Mouse (Mus musculus) left cerebral cortex, postnatal 14 days (tissue): ENCODE measurements around the gene Elovl7. TPM values are rescaled to one million over a fixed set of nuclear protein-coding genes. Genes with fewer than 3 reads are reported as not detected.

Experiments used
- DNase-seq, 2 experiments: peaks; one replicate each; pipeline ENCODE4 v3.0.0; 2021 to 2022; ENCODE audit warnings: low spot score in 2 of 2, mixed read lengths in 1 of 2
- intact Hi-C: fragments of 180-260 bp; cut with DNase I; formaldehyde crosslinking; loops from one replicate; pipeline ENCODE4 v1.15.1; 2025
- long read RNA-seq, 2 experiments: library from polyadenylated mRNA; stranded (forward); transcript quantifications; one replicate each; pipeline ENCODE4 v2.0.0; 2021
- total RNA-seq, 2 experiments: library from RNA; stranded (reverse); gene quantifications; 2 replicates each; pipeline ENCODE4 v1.2.3; 2021

Gene Elovl7
- total RNA-seq, result 10 to 100 TPM in 1 of 2 experiments, 1 to 10 TPM in 1; 7.4 to 10.5 TPM
- long read RNA-seq, experiment 1, full-length matches to known transcripts, result 16 of 18 reads
- long read RNA-seq, experiment 1, partial matches to known transcripts, result 1 of 18 reads
- long read RNA-seq, experiment 1, other reads (novel, unspliced or antisense), result 1 of 18 reads
- long read RNA-seq, experiment 2, full-length matches to known transcripts, result 9 of 10 reads
- long read RNA-seq, experiment 2, partial matches to known transcripts, result 0 of 10 reads
- long read RNA-seq, experiment 2, other reads (novel, unspliced or antisense), result 1 of 10 reads

GRCm38 (mm10) chr13:108214081-108214484, at the start of gene Elovl7:
Gene Elovl7 (plus strand): TSS chr13:108214404.
- intact Hi-C loops, result loop anchor here (5.0 kb wide), 1 partner anchor 113 kb away; no protein-coding TSS in a partner anchor
- DNase-seq, result peak; percentile 51 to 76

- intact Hi-C loops, result no loop called here
These were observed 49.6 kb upstream of the Elovl7 start for GRCm38 (mm10) chr13:108164621-108165020.

DNA sequence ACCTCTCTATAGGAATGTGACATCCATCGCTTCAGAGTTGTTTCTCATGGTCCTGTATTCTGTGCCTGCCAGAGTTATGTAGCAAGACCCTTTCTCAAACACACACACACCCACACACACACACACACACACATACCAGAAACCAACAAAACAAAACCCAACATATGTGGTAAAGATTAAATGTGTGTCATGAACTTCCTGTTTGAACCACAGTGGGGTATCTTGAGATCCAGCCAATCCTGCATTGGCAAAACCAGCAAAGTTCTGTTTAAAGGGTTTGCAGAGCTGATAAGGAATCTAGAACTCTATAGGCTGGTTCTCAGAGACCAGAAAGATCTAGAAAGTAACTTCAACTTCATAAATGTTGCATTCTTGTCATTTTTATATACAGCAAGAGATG, 44.2 kb upstream of the Elovl7 start:
- intact Hi-C loops, result no loop called here
- no peak for DNase-seq

More at GRCm38 (mm10) chr13:108164621-108165020, 49.6 kb upstream of the Elovl7 start:
- DNase-seq, result no peak

GRCm38 (mm10) chr13:108170511-108170910, 43.7 kb upstream of the Elovl7 start:
- intact Hi-C loops, result no loop called here
- DNase-seq, result no peak

DNA sequence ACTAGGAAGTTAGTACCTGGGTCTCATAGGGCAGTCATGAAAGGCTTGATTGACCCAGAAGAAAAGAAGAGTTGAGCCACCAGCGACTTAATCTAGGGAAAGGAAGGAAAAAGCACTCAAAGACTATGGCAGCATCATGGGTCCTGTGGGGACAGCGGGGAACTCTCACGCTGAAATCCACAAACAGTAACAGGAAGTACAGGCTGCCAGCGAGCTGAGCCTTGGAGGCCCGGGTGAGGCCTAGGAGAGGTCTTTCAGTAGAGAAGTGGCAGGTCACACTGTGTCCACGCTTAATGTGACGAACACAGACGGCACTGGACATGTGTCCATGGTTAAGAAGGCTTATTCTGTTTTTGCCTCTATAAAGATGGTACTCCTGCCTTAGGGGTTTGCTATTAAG, 34.6 kb upstream of the Elovl7 start:
- no peak for DNase-seq
- intact Hi-C loops, result no loop called here

DNA sequence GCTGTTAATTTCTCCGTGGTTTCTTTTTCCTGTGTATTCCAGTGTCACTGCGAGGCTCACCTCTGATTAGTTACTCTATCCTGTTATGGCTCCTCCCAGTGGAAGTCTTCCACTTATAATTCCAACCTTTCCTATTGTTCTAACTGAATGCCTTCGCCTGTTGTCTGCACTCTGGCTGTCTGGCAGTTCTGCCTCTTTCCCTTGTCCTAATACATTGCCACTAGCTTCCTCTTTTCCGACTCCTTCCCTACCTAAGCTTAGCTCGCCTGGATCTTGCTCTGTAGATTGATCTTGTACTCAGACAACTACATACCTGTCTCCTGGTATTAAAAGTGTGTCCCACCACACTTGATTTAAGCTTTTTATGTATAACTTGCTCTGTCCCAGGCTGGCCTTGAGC, 33.4 kb upstream of the Elovl7 start:
- intact Hi-C loops, result no loop called here
- DNase-seq, result no peak

DNA sequence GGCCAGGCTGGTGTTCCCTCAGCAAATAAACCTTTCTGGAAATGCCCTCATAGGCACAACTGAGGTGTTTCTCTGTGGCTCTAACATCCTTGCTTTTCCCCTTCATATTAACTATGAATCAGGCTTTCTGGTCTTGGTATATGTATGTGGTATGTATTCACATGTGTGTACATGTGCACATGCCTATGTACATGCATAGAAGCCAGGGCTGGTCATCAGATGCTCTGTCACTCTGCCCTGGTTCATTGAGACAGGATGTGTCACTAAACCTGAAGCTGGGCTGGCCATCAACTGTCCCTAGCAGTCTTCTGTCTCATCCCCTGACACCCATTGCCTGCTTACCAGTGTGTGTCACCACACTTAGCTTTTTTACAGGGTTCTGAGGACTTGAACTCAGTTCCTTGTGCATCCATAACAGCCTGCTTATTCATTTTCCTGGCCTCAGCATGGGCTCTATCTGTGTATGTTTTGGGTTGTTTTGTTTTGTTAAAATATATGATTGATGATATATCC, 29.4 kb upstream of the Elovl7 start:
- intact Hi-C loops, result no loop called here
- DNase-seq, result no peak

- intact Hi-C loops, result no loop called here
These were observed 28.7 kb upstream of the Elovl7 start for GRCm38 (mm10) chr13:108185530-108185929.

GRCm38 (mm10) chr13:108187994-108188393, 26.2 kb upstream of the Elovl7 start:
- intact Hi-C loops, result no loop called here
- DNase-seq, result no peak

More at GRCm38 (mm10) chr13:108185530-108185929, 28.7 kb upstream of the Elovl7 start:
- DNase-seq, result no peak

GRCm38 (mm10) chr13:108191074-108191720, 23.0 kb upstream of the Elovl7 start:
- peak; percentile 67 to 74 for DNase-seq
- intact Hi-C loops, result loop anchor here (5.0 kb wide), 1 partner anchor 136 kb away; no protein-coding TSS in a partner anchor

DNA sequence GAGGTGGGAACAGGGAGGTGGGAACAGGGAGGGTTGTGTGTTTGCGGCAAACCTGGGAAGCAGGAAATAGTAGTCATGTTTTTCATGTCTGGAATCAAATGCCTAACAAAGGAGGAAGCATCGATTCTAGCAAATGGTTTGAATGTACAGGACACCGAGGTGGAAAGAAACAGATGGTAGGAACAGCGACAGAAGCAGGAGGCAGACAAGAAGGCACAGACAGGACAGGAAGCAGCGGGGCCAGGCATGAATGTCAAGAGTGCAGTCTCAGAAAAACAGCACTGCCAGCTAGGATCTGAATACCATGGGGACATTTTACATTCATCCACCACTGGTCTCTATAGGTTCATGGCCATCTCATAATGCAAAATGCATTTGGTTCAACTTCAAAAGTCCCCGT, 18.7 kb upstream of the Elovl7 start:
- intact Hi-C loops, result no loop called here
- no peak for DNase-seq

DNA sequence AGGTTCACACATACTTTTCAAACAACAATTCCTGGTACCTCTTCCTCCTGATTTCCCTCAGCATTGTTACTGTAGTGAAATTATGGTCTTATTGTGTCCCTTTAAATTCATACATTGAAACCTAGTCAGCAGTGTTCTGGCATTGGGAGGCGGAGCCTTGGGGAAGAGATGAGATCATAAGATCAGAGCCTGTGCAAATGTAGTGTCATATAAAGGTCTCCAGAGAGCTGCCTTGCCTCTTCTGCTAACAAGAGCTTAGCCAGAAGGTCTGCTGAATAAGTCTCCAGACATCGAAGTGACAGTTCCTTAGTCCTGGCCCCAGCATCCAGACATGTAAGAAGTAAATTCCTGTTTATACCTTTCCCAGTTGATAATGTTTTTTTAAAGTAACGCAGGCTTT, 9.3 kb upstream of the Elovl7 start:
- no peak for DNase-seq
- intact Hi-C loops, result no loop called here

- intact Hi-C loops, result no loop called here
- DNase-seq, result no peak
These were observed 6.8 kb upstream of the Elovl7 start for GRCm38 (mm10) chr13:108207447-108207846.

DNA sequence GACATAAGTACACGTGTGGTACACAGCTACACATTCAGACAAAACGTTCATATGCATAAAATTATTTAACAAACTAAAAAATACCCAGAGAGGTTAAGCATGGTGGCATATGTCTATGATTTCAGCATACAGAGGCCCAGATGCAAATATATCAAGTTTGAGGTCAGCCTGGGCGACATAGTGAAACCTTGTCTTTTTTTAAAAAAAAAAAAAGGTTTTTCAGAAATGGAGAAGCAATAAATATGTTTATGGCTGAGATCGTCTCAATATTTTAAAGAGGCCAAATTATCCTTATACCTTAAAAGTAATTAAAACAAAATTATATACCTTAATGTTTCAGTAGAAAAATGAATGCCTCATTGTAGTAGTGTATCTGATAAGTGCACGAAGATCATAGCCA, 6.1 kb upstream of the Elovl7 start:
- intact Hi-C loops, result no loop called here
- no peak for DNase-seq

DNA sequence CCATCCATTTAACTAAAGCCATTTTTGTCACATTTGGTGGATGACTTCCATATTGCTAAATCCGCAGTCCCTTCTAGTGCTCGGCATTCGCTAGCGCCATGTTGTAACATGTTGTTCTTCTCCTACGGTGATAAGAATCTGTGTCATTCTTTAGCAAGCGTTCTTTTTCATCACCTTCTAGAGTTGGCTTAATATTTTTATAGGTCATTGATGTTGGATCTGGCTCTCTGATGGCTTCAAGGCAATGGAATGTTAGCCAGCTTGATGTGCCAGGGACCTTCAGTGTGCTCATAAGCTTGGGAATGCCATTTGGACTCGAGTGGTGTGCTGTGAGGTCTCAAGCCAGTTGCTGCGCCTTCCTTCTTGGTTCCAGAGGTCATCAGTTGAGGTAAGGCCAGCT, 3.2 kb upstream of the Elovl7 start:
- DNase-seq, result no peak
- intact Hi-C loops, result loop anchor here (5.0 kb wide), 1 partner anchor 116 kb away; no protein-coding TSS in a partner anchor

- intact Hi-C loops, result loop anchor here (5.0 kb wide), 1 partner anchor 115 kb away; no protein-coding TSS in a partner anchor
- DNase-seq, result no peak
These were observed 1.7 kb upstream of the Elovl7 start for GRCm38 (mm10) chr13:108212397-108213018.

- intact Hi-C loops, result loop anchor here (5.0 kb wide), 1 partner anchor 113 kb away; no protein-coding TSS in a partner anchor
- DNase-seq, result peak in 1 of 2 experiments; percentile 6
These were observed 392 bp downstream of the Elovl7 start for GRCm38 (mm10) chr13:108214485-108215107.

GRCm38 (mm10) chr13:108215231-108215780, 1.1 kb downstream of the Elovl7 start:
- intact Hi-C loops, result no loop called here
- no peak for DNase-seq

- DNase-seq, result no peak
- intact Hi-C loops, result no loop called here
These were observed 5.6 kb downstream of the Elovl7 start for GRCm38 (mm10) chr13:108219773-108220172.
